Mouse (Mus musculus): ENCODE data around the gene Ethe1. TPM values are rescaled to one million over a fixed set of nuclear protein-coding genes. Genes with fewer than 3 reads are reported as not detected.

Ethe1 gene
- polyA plus RNA-seq, 1 experiment from 2014 or later = 35.6 TPM

- H3K36me3 ChIP-seq (ENCODE audit: control insufficient read depth, insufficient read depth, low read length) = no peaks in the 10 kb centered on the region
- no peak for ATAC-seq (ENCODE audit: insufficient read depth, low FRiP score)
- H3K4me3 ChIP-seq (replicated peaks; ENCODE audit: low read length) = no peak overlapping the region
- 62% methylated on average over 7 of the region's 7 CpGs for WGBS
- no peak overlapping the region for H3K4me2 ChIP-seq (ENCODE audit: low read depth, low read length)
- no peaks in the 10 kb centered on the region for H3K4me1 ChIP-seq (ENCODE audit: control insufficient read depth, insufficient read depth, low read length)
- no peak overlapping the region for H3K9ac ChIP-seq (ENCODE audit: low read length)
- H3K9me3 ChIP-seq (replicated peaks; ENCODE audit: control insufficient read depth, low read length) = no peaks in the 10 kb centered on the region
- no peaks in the 10 kb centered on the region for H3K27me3 ChIP-seq (ENCODE audit: control insufficient read depth, insufficient read depth, low read length)
- no peak overlapping the region for H3K27ac ChIP-seq (ENCODE audit: low read length)
Measured at GRCm38 (mm10) chr7:24646486-24646885, 59.1 kb downstream of the Ethe1 start.

DNA sequence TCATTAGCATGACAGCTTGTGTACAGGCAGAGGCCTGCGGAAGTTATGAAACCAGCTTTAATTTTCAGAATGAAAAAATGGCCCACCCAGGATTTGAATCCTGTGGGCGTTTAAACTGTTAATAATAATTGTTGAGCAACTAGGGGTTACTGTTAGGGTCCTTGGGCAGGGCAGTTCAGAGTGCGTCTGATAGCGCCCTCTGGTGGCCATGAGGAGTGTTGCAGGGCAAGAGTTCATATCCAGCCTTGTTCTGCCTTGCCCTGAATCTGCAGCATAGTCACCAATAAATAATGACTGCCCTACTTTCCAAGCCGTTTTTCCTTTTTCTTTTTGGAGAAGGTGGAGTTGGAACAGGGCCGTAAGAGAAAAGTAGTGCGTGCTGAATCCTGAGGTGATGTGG, 66.3 kb downstream of the Ethe1 start:
- Histone ChIP-seq H3K9ac (ENCODE audit: low read length) (no peak overlapping the region), H3K4me3 (replicated peaks; ENCODE audit: low read length) (no peak overlapping the region), H3K27ac (ENCODE audit: low read length) (peak overlapping the region; percentile 34; the same call in 1 of the 2 replicates), H3K4me2 (ENCODE audit: low read depth, low read length) (no peak overlapping the region), H3K9me3 (replicated peaks; ENCODE audit: control insufficient read depth, low read length) (no peaks in the 10 kb centered on the region), H3K27me3 (ENCODE audit: control insufficient read depth, insufficient read depth, low read length) (no peaks in the 10 kb centered on the region), H3K36me3 (ENCODE audit: control insufficient read depth, insufficient read depth, low read length) (no peaks in the 10 kb centered on the region), H3K4me1 (ENCODE audit: control insufficient read depth, insufficient read depth, low read length) (no peaks in the 10 kb centered on the region)
- ATAC-seq (ENCODE audit: insufficient read depth, low FRiP score) = no peak
- 20% methylated on average over 7 of the region's 7 CpGs for WGBS

Other genes starting within 250 kb of the Ethe1 start
- gene Lypd5, start 238.3 kb upstream of the Ethe1 start, polyA plus RNA-seq (2015; fragmentation: Nextera tagmentation; extraction: Ambion mirVana) = 11.6 and 36.4 TPM in 2 replicates
- 7.4 and 8.5 TPM in 2 replicates for gene Kcnn4, start 217.3 kb upstream of the Ethe1 start, polyA plus RNA-seq (2015; fragmentation: Nextera tagmentation; extraction: Ambion mirVana)
- gene Smg9, start 187.9 kb upstream of the Ethe1 start, polyA plus RNA-seq (2015; fragmentation: Nextera tagmentation; extraction: Ambion mirVana) = 19.5 and 21.3 TPM in 2 replicates
- 0.17 and 0.26 TPM in 2 replicates for gene Irgc1, start 135.2 kb upstream of the Ethe1 start, polyA plus RNA-seq (2015; fragmentation: Nextera tagmentation; extraction: Ambion mirVana)
- 13.3 and 15.4 TPM in 2 replicates for gene Plaur, start 125.1 kb upstream of the Ethe1 start, polyA plus RNA-seq (2015; fragmentation: Nextera tagmentation; extraction: Ambion mirVana)
- gene Cadm4, start 105.5 kb upstream of the Ethe1 start, polyA plus RNA-seq (2015; fragmentation: Nextera tagmentation; extraction: Ambion mirVana) = 4.4 TPM in 2 replicates
- 22.3 and 24.6 TPM in 2 replicates for gene Zfp428, start 80.5 kb upstream of the Ethe1 start, polyA plus RNA-seq (2015; fragmentation: Nextera tagmentation; extraction: Ambion mirVana)
- gene AC161166.1, start 75.1 kb upstream of the Ethe1 start, polyA plus RNA-seq (2015; fragmentation: Nextera tagmentation; extraction: Ambion mirVana) = 0.19 and 0.30 TPM in 2 replicates
- gene Irgq, start 56.9 kb upstream of the Ethe1 start, polyA plus RNA-seq (2015; fragmentation: Nextera tagmentation; extraction: Ambion mirVana) = 5.5 and 5.6 TPM in 2 replicates
- gene Pinlyp, start 41.4 kb upstream of the Ethe1 start, polyA plus RNA-seq (2015; fragmentation: Nextera tagmentation; extraction: Ambion mirVana) = 16.4 and 26.0 TPM in 2 replicates
- 91.4 and 114 TPM in 2 replicates for gene Xrcc1, start 41.3 kb upstream of the Ethe1 start, polyA plus RNA-seq (2015; fragmentation: Nextera tagmentation; extraction: Ambion mirVana)
- gene Zfp575, start 98 bp downstream of the Ethe1 start, polyA plus RNA-seq (2015; fragmentation: Nextera tagmentation; extraction: Ambion mirVana) = 3.5 and 4.0 TPM in 2 replicates
- 0.70 and 0.72 TPM in 2 replicates for gene Phldb3, start 23.2 kb downstream of the Ethe1 start, polyA plus RNA-seq (2015; fragmentation: Nextera tagmentation; extraction: Ambion mirVana)
- 95.4 and 131 TPM in 2 replicates for gene Lypd3, start 49.0 kb downstream of the Ethe1 start, polyA plus RNA-seq (2015; fragmentation: Nextera tagmentation; extraction: Ambion mirVana)
- not detected in 2 replicates for gene Tex101, start 89.1 kb downstream of the Ethe1 start, polyA plus RNA-seq (2015; fragmentation: Nextera tagmentation; extraction: Ambion mirVana)
- gene BC049730, start 121.7 kb downstream of the Ethe1 start, polyA plus RNA-seq (2015; fragmentation: Nextera tagmentation; extraction: Ambion mirVana) = not detected in 2 replicates
- gene Gm4763, start 139.4 kb downstream of the Ethe1 start, polyA plus RNA-seq (2015; fragmentation: Nextera tagmentation; extraction: Ambion mirVana) = not detected in 2 replicates
- 5.2 and 6.8 TPM in 2 replicates for gene Cd177, start 172.8 kb downstream of the Ethe1 start, polyA plus RNA-seq (2015; fragmentation: Nextera tagmentation; extraction: Ambion mirVana)
- gene Ceacam10, start 189.7 kb downstream of the Ethe1 start, polyA plus RNA-seq (2015; fragmentation: Nextera tagmentation; extraction: Ambion mirVana) = 1.2 and 1.4 TPM in 2 replicates